Mouse (Mus musculus) liver, adult 2 months (tissue): ENCODE data around the gene Pgbd1. TPM values are rescaled to one million over a fixed set of nuclear protein-coding genes. Genes with fewer than 3 reads are reported as not detected.
"Not testable (repeated sequence)": the region's sequence is repeated elsewhere in the genome, so short reads cannot be mapped to it uniquely, and the experiment has no call there.

Experiments used
- DNase-seq: peaks from one replicate; pipeline ENCODE4 v3.0.0-alpha.2; 2011; ENCODE audit warnings: low read depth, low spot score; ENCODE audit errors: extremely low read depth
- H3K27ac ChIP-seq: fragments of 200-500 bp; replicated peaks from 2 replicates; pipeline ENCODE4 v1.5.1; 2012; ENCODE audit warnings: low read depth, mild to moderate bottlenecking, control low read depth, inconsistent platforms, low read length; ENCODE audit not compliant: insufficient read depth
- H3K27me3 ChIP-seq: fragments of 200-500 bp; 2 replicates; pipeline ENCODE4 v1.6.1; 2012; ENCODE audit warnings: mild to moderate bottlenecking, moderate library complexity, low read length, inconsistent platforms; ENCODE audit not compliant: control insufficient read depth, insufficient read depth
- H3K36me3 ChIP-seq: fragments of 200-500 bp; 2 replicates; pipeline ENCODE4 v1.6.1; 2012; ENCODE audit warnings: low read length, inconsistent platforms; ENCODE audit not compliant: control insufficient read depth, insufficient read depth
- H3K4me1 ChIP-seq: fragments of 200-500 bp; 2 replicates; pipeline ENCODE4 v1.6.1; 2011; ENCODE audit warnings: low read length; ENCODE audit not compliant: control insufficient read depth, insufficient read depth
- H3K4me3 ChIP-seq: fragments of 200-500 bp; 2 replicates; pipeline ENCODE4 v1.5.1; 2011; ENCODE audit warnings: low read depth, mild to moderate bottlenecking, control low read depth, low read length, moderate library complexity; ENCODE audit not compliant: insufficient read depth
- H3K79me2 ChIP-seq: fragments of 200-500 bp; 2 replicates; pipeline ENCODE4 v1.6.1; 2012; ENCODE audit warnings: inconsistent platforms, mild to moderate bottlenecking, low read length, moderate library complexity; ENCODE audit not compliant: control insufficient read depth, insufficient read depth
- H3K9ac ChIP-seq: fragments of 200-500 bp; 2 replicates; pipeline ENCODE4 v1.6.1; 2012; ENCODE audit warnings: low read depth, mild to moderate bottlenecking, control low read depth, inconsistent platforms, low read length
- CTCF ChIP-seq: fragments of 200-500 bp; IDR thresholded peaks from 2 replicates; pipeline ENCODE4 v1.5.1; 2011; ENCODE audit warnings: low read depth, low read length, control low read depth
- POLR2A ChIP-seq: fragments of 200-500 bp; IDR thresholded peaks from 2 replicates; pipeline ENCODE4 v1.6.1; 2011; ENCODE audit warnings: low read length, control low read depth; ENCODE audit not compliant: insufficient read depth; ENCODE audit errors: extremely low read depth
- WGBS: fragments of 180-500 bp; shearing (Covaris S2); methylation state at CpG from one replicate; pipeline ENCODE4 v1.1.7; 2018; 5-methylcytosine and 5-hydroxymethylcytosine counted together
- polyA plus RNA-seq: library from polyadenylated mRNA; depleted of rRNA; stranded (reverse); fragments of >200 nt; gene quantifications from 2 replicates; pipeline ENCODE4 v1.2.3, GENCODE M21; 2012; rRNA removed
- total RNA-seq: library from RNA; depleted of rRNA; stranded (reverse); fragments of >200 nt; gene quantifications from 2 replicates; pipeline ENCODE4 v1.2.3, GENCODE M21; 2014; rRNA removed

Gene Pgbd1
- total RNA-seq (0.60 and 0.83 TPM in 2 replicates), polyA plus RNA-seq (0.20 and 0.26 TPM in 2 replicates)

GRCm38 (mm10) chr13:21440503-21441206 lies at the start of gene Pgbd1:
Pgbd1 (minus strand) TSS chr13:21441058.
- peak within 1 kb of the TSS; percentile 37 for H3K27ac ChIP-seq
- peak; percentile 67 for DNase-seq
- under 1% methylated on average over 32 of the region's 32 CpGs for WGBS
- peak; percentile 63 for TF ChIP-seq CTCF
- no peak for TF ChIP-seq POLR2A
- peak within 1 kb of the TSS; percentile 74 for H3K9ac ChIP-seq
- no peaks in the 10 kb centered on the region for H3K27me3 ChIP-seq
- peak within 1 kb of the TSS; percentile 67 for H3K4me3 ChIP-seq
- no peaks in the 10 kb centered on the region; the same call in 1 of the 2 replicates for H3K79me2 ChIP-seq
- peaks cover 5% of the 10 kb centered on the region; the same call in 1 of the 2 replicates for H3K4me1 ChIP-seq
- peaks cover 23% of the 10 kb centered on the region for H3K36me3 ChIP-seq

- Histone ChIP-seq H3K4me1 (no peaks in the 10 kb centered on the region), H3K4me3 (no peak overlapping the region), H3K9ac (no peak overlapping the region), H3K79me2 (no peaks in the 10 kb centered on the region), H3K27me3 (no peaks in the 10 kb centered on the region), H3K36me3 (peaks cover 2% of the 10 kb centered on the region; the same call in 1 of the 2 replicates), H3K27ac (no peak overlapping the region)
- 92% methylated on average over 1 of the region's 1 CpGs for WGBS
- DNase-seq = no peak
- no peak for TF ChIP-seq POLR2A
- no peak for TF ChIP-seq CTCF
Measured at GRCm38 (mm10) chr13:21486881-21487280, 46.0 kb upstream of the Pgbd1 start.

GRCm38 (mm10) chr13:21478759-21479670 lies 38.2 kb upstream of the Pgbd1 start, which contains the start of the genes Zkscan4 and Gm10065:
Zkscan4 (plus strand) TSS chr13:21478907.
Gm10065 (minus strand) TSS chr13:21479441.
- H3K36me3 ChIP-seq, H3K27me3 ChIP-seq, H3K4me1 ChIP-seq, H3K79me2 ChIP-seq: not testable (repeated sequence)
- 0 out of 2 replicates have a peak, but pooled peaks have one; percentile 2 for TF ChIP-seq CTCF
- peak within 1 kb of the TSS; percentile 44 for H3K9ac ChIP-seq
- H3K27ac ChIP-seq = peak within 1 kb of the TSS; percentile 72
- DNase-seq = peak; percentile 70
- 3% methylated on average over 31 of the region's 31 CpGs for WGBS
- peak within 1 kb of the TSS; percentile 64 for H3K4me3 ChIP-seq

- 55% methylated on average over 4 of the region's 4 CpGs for WGBS
- Histone ChIP-seq H3K9ac (no peak overlapping the region), H3K4me1 (0 out of 2 replicates have a peak, but pooled peaks cover 3% of the 10 kb centered on the region), H3K79me2 (no peaks in the 10 kb centered on the region), H3K27ac (no peak overlapping the region), H3K4me3 (no peak overlapping the region), H3K36me3 (no peaks in the 10 kb centered on the region), H3K27me3 (no peaks in the 10 kb centered on the region)
- DNase-seq = no peak
- TF ChIP-seq POLR2A = no peak
- no peak for TF ChIP-seq CTCF
Measured at GRCm38 (mm10) chr13:21472427-21472826, 31.6 kb upstream of the Pgbd1 start.

- Histone ChIP-seq H3K79me2 (no peaks in the 10 kb centered on the region), H3K4me1 (0 out of 2 replicates have a peak, but pooled peaks cover 3% of the 10 kb centered on the region), H3K27ac (no peak overlapping the region), H3K36me3 (no peaks in the 10 kb centered on the region), H3K27me3 (no peaks in the 10 kb centered on the region), H3K9ac (no peak overlapping the region), H3K4me3 (no peak overlapping the region)
- 36% methylated on average over 9 of the region's 9 CpGs for WGBS
- TF ChIP-seq CTCF (no peak), POLR2A (no peak)
- DNase-seq = no peak
Measured at GRCm38 (mm10) chr13:21469097-21469496, 28.2 kb upstream of the Pgbd1 start.
